9 mouse cellular contexts compared by ENCODE assay signal in the genomic region with DNA sequence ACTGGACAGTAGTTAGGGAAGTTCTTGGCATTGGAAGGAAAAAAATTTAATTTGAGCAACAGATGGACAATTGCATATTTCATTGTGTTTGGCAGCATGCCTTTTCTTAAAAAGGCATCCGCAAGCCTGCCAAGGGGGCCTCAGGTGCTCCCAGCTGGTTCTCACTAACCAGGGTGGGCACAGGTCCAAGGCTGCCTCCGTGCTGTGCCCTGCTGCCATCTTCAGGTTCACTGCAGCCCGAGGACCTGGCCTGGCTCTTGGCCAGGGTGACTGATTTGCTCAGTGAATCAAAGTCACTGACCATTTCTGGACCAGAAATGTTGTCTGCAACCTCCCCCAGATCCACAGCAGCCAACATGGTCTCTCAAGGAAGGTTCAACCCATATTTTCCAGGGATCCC.
DNase-seq lines count a peak whose midpoint lies in the region; ATAC-seq and TF ChIP-seq lines count a peak whose summit lies in the region.
"Had no signal": no experiment of that assay in that cellular context is flagged by ENCODE, and none has a peak within 500 bp of the region (broad histone marks: within the 10 kb centered on the region; RNA-seq: fewer than 3 reads in every experiment).

No protein-coding gene starts in this region.

- H3K4me1 ChIP-seq in heart, embryonic 11.5 days (ENCODE audit: control insufficient read depth, insufficient read depth, low read length), result no peaks in the 10 kb centered on the region
- no peaks in the 10 kb centered on the region for H3K4me1 ChIP-seq in midbrain, postnatal 0 days (ENCODE audit: insufficient read depth, low read length)
- 0 out of 2 replicates have a peak, but pooled peaks cover 4% of the 10 kb centered on the region for H3K4me1 ChIP-seq in midbrain, embryonic 10.5 days

- H3K9ac ChIP-seq in heart, embryonic 11.5 days (ENCODE audit: low read depth, low read length), result no peak overlapping the region
- H3K9ac ChIP-seq in midbrain, postnatal 0 days (replicated peaks; ENCODE audit: low read length, poor library complexity, severe bottlenecking), result no peak overlapping the region

- intact Hi-C loops in heart, postnatal 14 days (cut with DNase I), result no loop called here

- 79% methylated on average over 3 of the region's 3 CpGs for WGBS in heart, embryonic 11.5 days (ENCODE audit: insufficient replicate concordance)
- 68% methylated on average over 3 of the region's 3 CpGs for WGBS in midbrain, postnatal 0 days
- WGBS in midbrain, embryonic 10.5 days, result 86% methylated on average over 3 of the region's 3 CpGs

- no peak for TF ChIP-seq CTCF in midbrain, postnatal 0 days (IDR thresholded peaks at IDR 0.05)

- H3K27me3 ChIP-seq in heart, embryonic 11.5 days (ENCODE audit: control insufficient read depth, insufficient read depth, low read length), result no peaks in the 10 kb centered on the region
- H3K27me3 ChIP-seq in midbrain, postnatal 0 days (ENCODE audit: insufficient read depth, low read length), result no peaks in the 10 kb centered on the region
- 0 out of 2 replicates have a peak, but pooled peaks cover 5% of the 10 kb centered on the region for H3K27me3 ChIP-seq in midbrain, embryonic 10.5 days (ENCODE audit: low read depth, poor library complexity, severe bottlenecking)

- DNase-seq in heart, postnatal 14 days, result peak; percentile 46 to 48
- peak; percentile 82 for DNase-seq in midbrain, postnatal 0 days (ENCODE audit: low spot score)
- DNase-seq in midbrain, embryonic 10.5 days (ENCODE audit: low spot score), result no peak
- peak; percentile 77 to 82 for DNase-seq in cerebellum, postnatal 36 days
- DNase-seq in right cerebral cortex, postnatal 14 days, result peak; percentile 62
- no peak for DNase-seq in Muller cell, postnatal 12 days (ENCODE audit: inconsistent ontology term)
- no peak for DNase-seq in retina, embryonic 14.5 days (ENCODE audit: low spot score)

- no peak for ATAC-seq in heart, embryonic 11.5 days (replicated peaks; ENCODE audit: insufficient number of reproducible peaks, low FRiP score, low TSS enrichment)
- ATAC-seq in midbrain, postnatal 0 days (ENCODE audit: low FRiP score), result no peak
- ATAC-seq: midbrain, embryonic 16.5 days had no signal

- H3K4me2 ChIP-seq in heart, embryonic 11.5 days, result no peak overlapping the region
- H3K4me2 ChIP-seq in midbrain, postnatal 0 days (ENCODE audit: low read depth, low read length, poor library complexity, severe bottlenecking), result no peak overlapping the region

- no peak overlapping the region for H3K4me3 ChIP-seq in heart, embryonic 11.5 days (ENCODE audit: low read depth, low read length)
- no peak overlapping the region for H3K4me3 ChIP-seq in midbrain, postnatal 0 days (ENCODE audit: low read depth, low read length)
- H3K4me3 ChIP-seq in midbrain, embryonic 10.5 days, result no peak overlapping the region

- no peaks in the 10 kb centered on the region for H3K9me3 ChIP-seq in heart, embryonic 11.5 days (replicated peaks; ENCODE audit: control insufficient read depth, low read length)
- no peaks in the 10 kb centered on the region for H3K9me3 ChIP-seq in midbrain, postnatal 0 days (ENCODE audit: low read length)
- no peaks in the 10 kb centered on the region for H3K9me3 ChIP-seq in midbrain, embryonic 10.5 days (replicated peaks)

- no peak overlapping the region for H3K27ac ChIP-seq in heart, embryonic 11.5 days (ENCODE audit: low read depth, low read length)
- no peak overlapping the region for H3K27ac ChIP-seq in midbrain, postnatal 0 days (ENCODE audit: low read depth, low read length)
- no peak overlapping the region for H3K27ac ChIP-seq in midbrain, embryonic 10.5 days (replicated peaks)

- H3K36me3 ChIP-seq in heart, embryonic 11.5 days (ENCODE audit: control insufficient read depth, insufficient read depth, low read length), result no peaks in the 10 kb centered on the region
- H3K36me3 ChIP-seq in midbrain, postnatal 0 days (ENCODE audit: insufficient read depth, low read length), result no peaks in the 10 kb centered on the region
- H3K36me3 ChIP-seq in midbrain, embryonic 10.5 days, result no peaks in the 10 kb centered on the region

Comparison
In these comparisons a context has a peak if more than half of its experiments do, and no peak if none do; other contexts are left out.
1. DNase-seq: peak in heart, postnatal 14 days (2 of 2), midbrain, postnatal 0 days (single experiment), cerebellum, postnatal 36 days (2 of 2) and right cerebral cortex, postnatal 14 days (single experiment); none in midbrain, embryonic 10.5 days (single experiment), Muller cell, postnatal 12 days (single experiment) and retina, embryonic 14.5 days (single experiment).